Mouse (Mus musculus): ENCODE results near the gene Sohlh2. TPM values are rescaled to one million over a fixed set of nuclear protein-coding genes. Genes with fewer than 3 reads are reported as not detected.
"Not testable (repeated sequence)": the region's sequence is repeated elsewhere in the genome, so short reads cannot be mapped to it uniquely, and the experiment has no call there.

Sohlh2 gene
- total RNA-seq (2015) (not detected in 2 replicates), total RNA-seq (2017) (not detected in 2 replicates)

DNA sequence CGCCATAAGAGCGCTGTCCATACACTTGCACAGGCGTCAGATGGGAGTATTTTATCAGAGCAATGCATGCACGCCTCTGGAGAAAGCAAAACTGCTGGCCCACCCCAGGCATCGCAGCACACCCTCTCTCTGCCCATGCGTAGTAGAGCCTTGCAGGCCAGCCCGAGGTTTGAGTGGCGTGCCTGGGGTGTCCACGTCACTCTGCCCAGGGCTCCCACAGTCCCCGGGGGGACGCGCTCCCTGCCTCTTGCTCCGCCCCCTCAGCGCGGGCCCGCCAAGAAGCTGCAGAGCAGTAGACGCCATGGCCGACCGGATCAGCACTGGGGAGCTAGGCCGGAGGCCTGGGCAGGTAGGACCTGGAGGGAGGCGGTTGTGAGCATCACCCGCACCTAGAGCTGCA is at the start of gene Sohlh2:
Gene Sohlh2, plus strand, starts transcription at position 263 of the 400 bp plus-strand sequence.
- ATAC-seq (replicated peaks; ENCODE audit: poor library complexity), result no peak

DNA sequence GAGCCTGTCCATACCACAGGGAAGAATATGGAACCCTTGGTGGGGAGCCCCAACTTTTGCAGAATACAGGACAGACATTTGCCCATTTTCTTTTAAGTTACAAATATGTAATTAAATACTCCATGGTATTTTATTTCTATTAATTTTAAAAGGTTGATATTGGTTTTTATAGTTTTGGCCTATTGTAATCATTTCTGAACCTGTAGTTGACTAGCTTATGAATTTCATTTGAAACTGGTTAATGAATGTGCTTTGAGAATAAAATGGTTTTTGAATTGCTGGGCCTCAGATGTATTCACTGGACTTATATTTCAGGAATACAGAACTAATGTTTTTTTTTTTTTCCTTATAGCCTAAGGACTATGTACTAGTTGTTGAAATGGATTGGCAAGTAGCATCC is 44.8 kb upstream of the Sohlh2 start, which contains the start of gene Ccdc169:
Gene Ccdc169, plus strand, starts transcription at position 301 of the 400 bp plus-strand sequence.
- no peak for ATAC-seq (replicated peaks; ENCODE audit: poor library complexity)

DNA sequence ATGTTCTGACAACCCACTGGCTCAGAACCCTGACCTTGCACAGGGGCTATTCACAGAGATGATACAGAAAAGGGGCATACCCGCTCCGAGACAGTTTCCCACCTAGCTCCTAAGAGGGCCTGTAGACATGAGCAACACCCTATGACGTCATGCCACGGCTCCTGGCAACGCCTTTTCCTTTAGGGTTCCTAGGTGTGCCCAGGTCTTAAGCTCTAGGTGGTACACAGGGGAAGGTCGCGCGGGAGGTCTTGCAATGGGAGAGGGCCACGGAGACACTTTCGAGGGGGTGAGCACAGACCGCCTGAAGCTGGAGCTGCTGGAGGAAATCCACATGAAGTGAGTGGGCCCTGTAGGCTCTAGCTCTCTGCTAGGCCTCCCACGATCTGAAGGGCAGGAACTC is 42.0 kb upstream of the Sohlh2 start:
- ATAC-seq (replicated peaks; ENCODE audit: poor library complexity), result no peak

DNA sequence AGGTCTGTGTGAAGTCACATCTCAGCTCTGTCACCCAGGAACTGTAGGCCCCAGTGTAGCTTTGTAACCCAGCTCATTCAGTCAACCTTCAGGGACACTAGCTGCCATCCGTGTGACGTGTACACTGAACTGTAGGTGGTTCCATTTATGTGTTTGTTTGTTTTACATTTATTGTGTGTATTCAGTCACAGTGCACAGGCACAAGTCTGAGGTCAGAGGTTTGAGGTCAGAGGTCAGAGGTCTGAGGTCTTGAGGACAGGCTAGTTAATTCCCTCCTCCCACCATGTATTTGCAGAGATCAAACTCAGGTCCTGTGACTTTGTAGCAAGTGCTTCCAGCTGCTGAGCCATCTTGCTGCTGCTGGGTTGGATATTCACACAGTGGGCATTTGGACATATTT is 40.4 kb upstream of the Sohlh2 start:
- ATAC-seq (replicated peaks; ENCODE audit: poor library complexity), result no peak

DNA sequence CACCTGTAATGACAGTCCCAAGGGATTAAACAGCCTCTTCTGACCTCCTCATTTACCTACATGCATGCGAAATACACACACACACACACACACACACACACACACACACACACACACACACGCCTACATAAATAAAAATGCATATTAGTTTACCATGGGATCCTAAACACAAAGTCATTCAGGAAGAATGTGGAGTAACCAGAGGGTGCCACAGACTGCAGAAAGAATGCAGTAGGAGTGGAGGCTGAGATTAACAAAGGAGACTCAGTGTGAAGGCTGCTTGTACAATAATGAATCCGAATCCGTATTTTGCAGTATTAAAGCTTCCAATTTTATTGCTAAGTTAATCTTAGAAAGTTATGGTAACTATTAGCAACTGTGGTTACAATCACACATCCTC is 36.9 kb upstream of the Sohlh2 start:
- ATAC-seq (replicated peaks; ENCODE audit: poor library complexity), result no peak

DNA sequence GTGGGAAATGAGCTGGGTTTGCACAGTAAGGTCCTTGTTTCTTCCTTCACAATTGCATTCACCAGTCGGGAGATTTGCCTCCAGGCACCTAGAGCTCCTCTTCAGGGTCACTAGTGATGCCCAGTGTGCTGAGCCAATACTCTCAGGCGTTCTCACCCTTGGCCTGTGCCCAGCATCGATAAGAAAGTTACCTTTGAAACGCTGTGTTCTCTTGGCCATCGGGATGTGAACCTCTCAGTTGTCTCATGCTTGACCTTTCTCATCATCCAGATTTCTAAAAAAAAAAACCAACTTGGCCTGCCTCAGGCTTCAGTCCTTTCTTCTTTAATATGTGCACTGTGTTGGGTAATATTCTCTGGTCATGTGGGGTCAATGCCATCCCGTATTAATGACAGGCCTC is 35.4 kb upstream of the Sohlh2 start:
- ATAC-seq (replicated peaks; ENCODE audit: poor library complexity), result no peak

DNA sequence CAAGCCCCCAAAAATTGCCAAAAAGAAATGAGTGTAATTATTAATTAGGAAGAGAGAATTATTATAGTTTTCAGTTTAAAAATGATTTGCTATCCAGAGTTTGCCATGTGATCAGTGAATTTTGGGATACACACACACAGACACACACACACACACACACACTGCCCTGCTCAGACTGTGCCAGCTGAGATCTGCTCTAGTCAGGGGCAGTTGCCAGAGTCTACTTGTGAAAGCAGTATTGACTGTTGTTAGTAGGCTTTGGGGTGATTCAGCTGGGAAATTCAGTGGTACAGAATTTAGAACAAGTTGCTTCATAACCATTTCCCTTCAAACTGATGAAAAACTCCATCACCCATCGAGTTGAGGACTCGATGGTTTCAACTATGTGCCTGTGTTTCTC is 34.7 kb upstream of the Sohlh2 start:
- no peak for ATAC-seq (replicated peaks; ENCODE audit: poor library complexity)

DNA sequence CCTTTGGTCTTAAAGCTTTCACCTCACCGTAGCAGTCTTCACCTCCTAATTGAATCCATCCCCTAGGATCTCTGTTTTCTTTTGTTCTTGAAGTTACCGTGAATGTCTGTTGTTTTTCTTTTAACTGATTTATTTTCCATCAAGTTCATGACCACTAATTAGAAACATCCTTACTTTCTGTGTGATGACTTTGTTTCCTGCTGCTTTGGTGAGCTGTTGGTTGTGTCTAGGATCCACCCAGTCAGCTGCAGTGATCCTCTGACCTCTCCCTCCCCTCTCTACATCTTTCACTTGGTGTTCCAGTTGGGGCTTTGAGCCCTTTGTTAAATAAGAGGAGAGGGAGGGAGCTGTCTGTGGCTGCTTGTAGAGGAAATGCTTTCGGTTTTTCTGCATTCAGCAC is 33.7 kb upstream of the Sohlh2 start:
- ATAC-seq (replicated peaks; ENCODE audit: poor library complexity), result no peak

DNA sequence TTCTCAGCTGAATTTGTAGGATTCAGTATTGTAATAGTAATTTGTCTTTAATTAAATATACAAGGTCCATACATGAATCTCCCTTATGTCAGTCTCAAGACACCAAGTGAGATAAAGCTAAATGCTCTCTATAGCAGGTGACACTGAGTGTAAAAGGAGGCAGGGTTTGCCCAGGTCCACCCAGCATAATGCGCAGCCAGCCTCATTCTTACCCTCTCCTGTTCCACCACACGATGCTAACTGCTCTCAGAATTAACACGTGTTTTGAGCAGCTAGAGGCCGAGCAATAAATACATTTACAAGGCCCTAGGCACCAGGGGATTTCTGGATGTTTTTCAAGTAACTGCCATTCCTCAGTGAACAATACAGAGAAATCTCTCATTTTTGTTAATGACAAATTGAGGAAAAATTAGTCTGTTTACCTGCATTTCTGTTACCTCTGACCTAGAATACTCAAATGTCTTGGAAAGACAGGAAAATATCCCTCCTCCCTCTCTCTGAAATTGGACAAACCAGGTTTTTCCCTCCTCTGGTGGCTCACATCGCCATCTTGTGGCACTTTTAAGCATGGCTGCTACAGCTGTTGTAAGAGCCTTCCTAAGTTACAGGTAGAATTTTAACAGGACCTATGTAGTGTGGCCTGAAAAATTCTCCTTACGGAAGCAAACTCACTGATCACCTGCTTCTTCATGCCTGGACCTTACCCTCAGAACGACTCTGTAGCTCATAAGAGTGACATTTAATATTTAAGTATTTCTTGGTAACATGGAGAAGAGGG is 30.0 kb upstream of the Sohlh2 start:
- peak; percentile 75 for ATAC-seq (replicated peaks; ENCODE audit: poor library complexity)

DNA sequence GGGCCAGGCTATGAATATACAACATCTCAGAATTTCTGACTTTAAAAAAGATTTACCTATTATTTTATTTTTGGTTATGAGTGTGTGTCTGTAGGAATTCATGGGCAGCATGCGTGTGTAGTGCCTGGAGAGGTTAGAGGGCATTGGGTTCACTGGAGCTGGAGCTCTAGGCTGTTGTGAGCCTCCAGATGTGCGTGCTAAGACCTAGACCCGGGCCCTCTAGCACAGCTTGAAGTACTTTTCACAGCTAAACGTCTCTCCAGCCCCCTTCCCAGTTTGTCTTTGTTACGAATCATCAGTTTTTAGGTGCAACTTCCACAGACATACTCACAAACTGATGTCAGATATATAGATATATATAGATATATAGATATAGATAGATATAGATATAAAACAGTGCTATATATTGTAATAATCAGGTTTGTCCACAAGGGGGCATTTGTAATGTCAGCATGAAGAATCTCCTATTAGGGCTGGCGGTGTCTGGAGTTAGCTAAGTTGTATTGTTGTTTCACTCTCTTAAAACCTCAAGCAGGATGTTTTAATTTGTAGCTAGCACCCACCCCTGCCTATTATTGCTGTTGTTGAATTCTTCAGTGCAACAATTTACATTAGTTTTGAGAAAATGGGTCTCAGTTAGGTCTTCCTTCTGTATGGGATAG is 29.0 kb upstream of the Sohlh2 start:
- peak; percentile 72 for ATAC-seq (replicated peaks; ENCODE audit: poor library complexity)

DNA sequence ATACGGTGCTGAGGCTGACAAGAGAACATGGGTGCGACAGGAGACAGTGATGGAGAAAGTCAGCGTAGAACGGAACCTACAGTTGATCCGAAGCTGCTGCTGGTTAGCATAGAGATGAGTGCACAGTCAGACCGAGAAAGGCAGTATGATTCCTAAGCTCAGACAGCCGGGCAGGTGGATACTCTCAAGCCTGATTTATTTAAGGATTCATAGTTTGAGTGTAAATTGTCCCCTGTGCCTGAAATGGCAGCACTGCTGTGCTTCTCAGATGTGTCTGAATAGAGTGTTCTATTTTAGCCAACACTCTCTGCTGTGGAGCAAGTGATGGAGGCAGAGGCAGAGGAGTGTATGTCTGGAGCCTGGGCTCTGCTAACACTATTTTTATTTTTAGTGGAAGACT is 27.7 kb upstream of the Sohlh2 start:
- ATAC-seq (replicated peaks; ENCODE audit: poor library complexity), result no peak

DNA sequence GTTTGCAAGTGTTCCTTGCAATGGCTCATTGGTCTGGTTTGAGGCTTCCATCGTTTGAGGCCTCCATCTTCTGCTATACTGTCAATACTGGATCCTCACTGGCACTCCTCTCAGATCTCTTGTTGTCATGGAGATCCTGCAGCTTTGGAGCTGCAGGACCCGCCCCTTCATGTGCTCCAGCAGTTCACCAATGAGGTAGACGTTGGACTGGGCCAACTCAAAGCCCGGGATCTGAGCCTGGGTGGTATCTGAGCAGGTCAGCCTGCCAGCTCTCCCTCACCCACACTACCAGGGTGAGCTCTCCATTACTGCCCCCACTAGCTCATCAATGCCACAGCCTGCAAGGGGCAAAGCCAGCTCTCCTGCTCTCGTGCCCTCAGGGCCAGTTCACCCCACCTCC is 24.4 kb upstream of the Sohlh2 start:
- no peak for ATAC-seq (replicated peaks; ENCODE audit: poor library complexity)

DNA sequence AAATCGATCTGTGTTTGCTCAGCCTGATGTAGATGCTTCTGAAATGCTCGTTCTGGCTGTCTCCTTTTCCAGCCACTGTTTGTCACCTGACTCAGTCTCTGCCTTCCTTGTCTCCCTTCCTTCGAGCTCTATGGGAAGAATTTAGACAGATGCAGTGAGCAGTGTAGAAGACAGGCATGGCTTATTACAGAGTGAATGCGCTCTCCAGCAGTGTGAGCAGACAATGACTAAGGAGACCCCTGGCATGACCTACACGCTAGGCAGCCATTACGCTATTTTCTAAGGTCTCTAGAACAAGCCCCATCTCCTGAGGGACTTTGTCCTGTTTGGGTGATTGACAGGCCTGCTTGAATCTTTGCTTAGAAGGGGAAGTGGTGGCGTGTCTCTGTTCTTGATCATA is 20.7 kb upstream of the Sohlh2 start:
- ATAC-seq (replicated peaks; ENCODE audit: poor library complexity), result no peak

DNA sequence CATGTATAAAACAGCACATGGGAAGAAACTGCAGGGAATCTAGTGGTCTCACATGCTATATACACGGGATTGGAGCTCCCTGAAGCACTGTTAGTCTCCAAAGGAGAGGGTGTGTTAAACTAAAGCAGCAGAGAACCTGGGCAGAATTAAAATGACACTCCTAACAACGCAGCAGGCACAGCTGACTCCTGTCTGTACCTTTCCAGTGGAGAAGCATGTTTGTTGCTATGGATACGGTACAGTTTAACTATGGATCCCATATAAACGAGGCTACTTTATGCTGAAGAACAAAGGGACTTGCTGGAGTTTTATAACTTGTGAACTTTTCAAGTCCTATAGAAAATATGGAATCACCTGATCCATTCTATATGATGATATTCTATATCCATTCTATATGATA is 18.3 kb upstream of the Sohlh2 start:
- no peak for ATAC-seq (replicated peaks; ENCODE audit: poor library complexity)

DNA sequence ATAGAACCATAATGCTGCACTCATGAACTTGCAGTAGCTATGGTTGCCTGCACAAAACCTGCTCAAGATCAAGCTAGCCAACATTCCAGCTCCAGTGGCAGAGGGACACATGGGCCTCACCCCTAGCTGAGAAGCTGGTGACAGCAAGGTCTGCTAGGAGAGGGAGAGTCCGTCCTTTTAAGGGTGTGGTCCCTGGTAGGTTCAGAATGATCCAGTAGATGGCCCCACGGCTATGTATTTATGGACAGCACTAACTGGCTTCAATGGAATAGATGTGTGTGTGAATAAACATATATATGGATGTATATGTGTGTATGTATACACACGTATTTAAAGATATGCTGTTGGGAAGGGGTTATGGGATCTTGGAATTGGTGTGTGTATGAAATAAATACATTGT is 9.3 kb upstream of the Sohlh2 start:
- ATAC-seq (replicated peaks; ENCODE audit: poor library complexity), result no peak

DNA sequence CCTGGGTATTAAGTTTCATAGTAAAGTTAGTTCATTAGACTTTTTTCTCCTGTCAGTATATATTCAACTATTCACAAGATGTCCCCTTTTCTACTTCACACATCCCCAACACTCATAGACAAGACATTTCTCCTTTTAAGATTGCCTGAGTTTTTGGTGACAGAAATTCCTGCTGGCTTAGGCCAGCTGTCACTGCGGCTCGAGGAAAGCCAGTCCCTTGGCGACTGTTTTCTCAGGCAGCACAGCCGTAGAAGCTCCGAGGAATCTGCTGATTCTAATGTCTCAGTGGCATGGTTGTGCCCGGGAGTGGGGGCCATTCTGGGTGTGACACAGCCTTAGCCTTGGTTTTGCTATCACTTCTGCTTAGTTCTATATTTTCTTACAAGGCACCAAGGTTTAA is 4.6 kb upstream of the Sohlh2 start:
- ATAC-seq (replicated peaks; ENCODE audit: poor library complexity), result no peak

DNA sequence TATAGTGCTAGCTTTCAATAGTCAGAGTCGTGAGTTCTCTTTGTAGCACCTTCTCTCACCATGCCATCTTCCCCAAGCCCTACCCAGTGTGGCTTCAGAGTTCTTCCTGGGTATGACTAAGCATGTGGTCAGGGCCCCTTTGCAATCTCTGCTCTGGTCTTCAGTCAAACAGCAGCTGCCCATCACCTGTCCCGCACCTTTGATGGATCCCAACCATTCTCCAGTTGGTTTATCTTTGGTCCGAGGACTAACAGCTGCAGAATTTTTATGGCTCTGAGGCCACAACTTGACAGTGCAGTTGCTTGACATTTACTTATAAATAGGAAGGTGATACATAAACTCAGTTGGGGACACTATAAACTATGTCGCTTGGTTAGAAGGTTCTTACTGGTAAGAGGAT is 9.8 kb downstream of the Sohlh2 start:
- ATAC-seq (replicated peaks; ENCODE audit: poor library complexity), result no peak

DNA sequence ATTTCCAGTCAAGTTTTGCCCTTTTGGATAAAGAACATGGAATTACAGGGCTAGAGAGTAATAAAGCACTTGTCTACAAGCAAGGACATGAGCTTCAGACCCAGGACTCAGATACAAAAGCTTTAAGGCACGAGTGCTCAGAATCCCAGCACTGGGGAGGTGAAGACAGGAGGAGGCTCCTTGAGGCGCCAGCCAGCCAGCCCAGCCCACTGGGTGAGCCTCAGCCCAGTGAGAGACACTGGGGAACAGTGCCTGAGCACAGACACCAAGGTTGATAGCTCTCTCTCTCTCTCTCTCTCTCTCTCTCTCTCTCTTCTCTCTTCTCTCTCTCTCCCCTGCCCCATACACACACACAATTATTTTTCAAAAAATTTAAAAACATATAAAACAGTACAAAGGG is 11.5 kb downstream of the Sohlh2 start:
- no peak for ATAC-seq (replicated peaks; ENCODE audit: poor library complexity)

DNA sequence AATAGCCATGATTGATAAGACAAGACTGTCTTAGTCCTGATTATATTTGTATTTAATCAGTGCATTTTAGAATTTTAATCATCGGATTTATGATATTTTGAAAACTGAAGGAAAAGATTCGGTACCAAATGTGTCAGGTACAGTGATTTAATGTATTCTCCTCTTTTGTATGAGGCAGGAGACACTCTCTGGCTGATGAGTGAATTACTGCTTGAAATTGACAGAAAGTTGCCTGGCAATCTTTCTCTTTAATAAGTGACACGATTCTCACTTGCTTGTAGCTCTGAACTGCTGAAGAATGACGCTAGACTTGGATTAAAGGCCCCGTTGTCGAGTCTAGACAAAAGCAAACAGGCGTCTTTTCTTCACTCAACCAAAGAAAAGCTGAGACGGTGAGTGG is 13.0 kb downstream of the Sohlh2 start:
- ATAC-seq (replicated peaks; ENCODE audit: poor library complexity), result no peak

DNA sequence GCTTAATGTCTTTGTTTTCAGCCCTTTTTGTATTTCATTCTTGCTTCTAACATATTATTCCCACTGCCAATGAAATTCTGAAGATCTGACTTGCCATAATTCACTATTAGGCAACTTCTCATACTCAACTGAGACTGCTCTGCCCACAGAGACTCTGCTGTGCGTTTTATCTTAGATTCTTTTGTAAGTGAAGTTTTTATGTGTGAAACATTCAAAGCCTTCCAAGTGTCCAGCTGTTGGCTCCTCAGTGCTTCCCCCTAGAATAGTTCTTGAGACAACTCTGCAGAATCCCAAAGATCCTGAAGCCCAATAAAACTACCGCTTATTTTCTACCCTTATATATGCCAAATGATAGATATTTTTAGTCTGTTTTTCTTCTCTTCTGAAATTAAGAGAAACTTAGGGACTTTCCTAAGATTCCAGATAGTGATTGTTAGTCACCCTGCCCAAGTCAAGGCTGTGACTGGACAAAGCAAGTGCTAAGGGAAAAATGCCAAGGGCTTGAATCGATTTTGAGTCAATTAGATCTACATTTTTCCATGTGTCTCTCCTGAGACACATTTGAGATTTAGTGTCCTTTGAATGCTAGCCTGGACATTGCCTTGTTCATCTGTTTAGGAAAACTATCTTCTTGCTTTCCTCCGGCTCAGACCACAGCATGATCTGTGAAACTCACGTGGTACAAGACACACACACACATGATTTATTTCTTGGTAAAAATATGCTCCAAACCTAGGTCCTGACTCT is 13.9 kb downstream of the Sohlh2 start:
- ATAC-seq (replicated peaks; ENCODE audit: poor library complexity), result no peak

DNA sequence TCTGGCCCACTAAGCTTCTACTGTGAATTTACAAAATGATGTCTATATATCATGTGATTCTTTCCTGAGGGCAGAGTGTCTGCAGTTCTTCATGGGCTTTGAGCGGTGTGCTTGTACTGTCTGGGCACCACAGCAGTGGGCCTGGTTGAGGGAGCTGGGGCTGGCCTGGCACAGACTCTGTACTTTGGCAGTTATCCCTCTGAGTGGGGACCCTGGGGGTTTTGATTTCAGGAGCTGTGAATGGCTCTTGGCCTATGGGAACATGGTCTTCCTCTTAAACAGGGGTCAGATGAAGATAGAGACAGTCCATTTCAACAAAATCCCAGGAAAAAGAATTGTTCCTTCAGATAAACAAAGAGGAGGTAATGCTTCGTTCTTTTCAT is 14.5 kb downstream of the Sohlh2 start:
- ATAC-seq (replicated peaks; ENCODE audit: poor library complexity), result no peak

DNA sequence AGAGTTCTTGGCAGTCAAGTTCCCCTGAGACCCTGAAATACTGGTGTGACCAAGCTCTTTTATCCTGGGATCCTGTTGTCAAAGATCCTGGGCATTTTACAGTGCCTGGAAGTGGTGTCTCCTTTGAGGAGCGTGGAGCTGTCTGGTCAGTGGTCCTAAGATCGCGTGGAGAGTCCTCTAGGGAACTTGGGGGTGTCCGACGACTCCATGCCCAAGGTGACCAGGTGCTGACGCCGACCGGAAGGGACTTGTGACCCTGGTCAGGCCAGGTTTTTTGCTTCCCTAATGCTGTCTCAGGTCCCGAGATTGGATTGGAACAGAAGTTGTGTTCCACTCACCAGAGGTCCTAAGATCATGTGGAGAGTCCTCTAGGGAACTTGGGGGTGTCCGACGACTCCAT is 21.8 kb downstream of the Sohlh2 start:
- not testable (repeated sequence) for ATAC-seq (replicated peaks; ENCODE audit: poor library complexity)

Data from megakaryocyte progenitor cell, adult 5-6 weeks (primary cell).